Mouse (Mus musculus) liver, adult 2 months (tissue): ENCODE results near the gene Npm3.

ENCODE experiments used
- CTCF ChIP-seq: fragments of 200-500 bp; IDR thresholded peaks from 2 replicates; pipeline ENCODE4 v1.5.1; 2011; ENCODE audit warnings: low read depth, low read length, control low read depth
- POLR2A ChIP-seq: fragments of 200-500 bp; IDR thresholded peaks from 2 replicates; pipeline ENCODE4 v1.6.1; 2011; ENCODE audit warnings: low read length, control low read depth; ENCODE audit not compliant: insufficient read depth; ENCODE audit errors: extremely low read depth

DNA sequence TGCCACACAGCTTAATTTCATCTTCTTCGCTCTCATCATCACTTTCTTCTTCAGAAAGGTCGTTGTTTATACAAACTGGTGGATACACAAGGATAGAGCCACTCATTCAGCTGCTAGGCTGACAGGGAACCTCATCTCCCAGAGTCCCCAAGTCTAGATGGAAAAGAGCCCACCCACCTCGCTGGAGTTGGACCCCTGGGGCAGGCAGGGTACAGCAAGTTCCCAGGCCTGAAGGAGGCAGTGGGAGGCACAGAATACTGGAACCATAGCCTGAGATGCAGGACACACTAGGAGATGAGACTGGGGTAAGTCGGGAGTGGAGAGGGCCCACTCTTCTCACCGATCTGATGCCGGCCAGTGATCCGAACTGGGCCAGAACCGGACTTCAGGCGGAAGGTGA lies 1.2 kb downstream of the Npm3 start:
- no peak for TF ChIP-seq CTCF
- no peak for TF ChIP-seq POLR2A
